ENCODE assay signal across 30 mouse cellular contexts in genomic region chr19:40220878-40221277, GRCm38 (mm10). TPM values are rescaled to one million over a fixed set of nuclear protein-coding genes. Genes with fewer than 3 reads are reported as not detected.
"Had no signal": no experiment of that assay in that cellular context is flagged by ENCODE, and none has a peak within 500 bp of the region (broad histone marks: within the 10 kb centered on the region; RNA-seq: fewer than 3 reads in every experiment).

No protein-coding gene starts in this region.

- H3K4me2 ChIP-seq: heart, embryonic 12.5 days; hindbrain, embryonic 13.5 days; hindbrain, embryonic 15.5 days; limb, embryonic 13.5 days; limb, embryonic 15.5 days; liver, embryonic 13.5 days; liver, embryonic 15.5 days had no signal

- DNase-seq: gastrocnemius, postnatal 14 days; gastrocnemius, postnatal 36 days; heart, adult 18-20 months; heart, postnatal 14 days; heart, postnatal 36 days; kidney, adult 11 months; kidney, adult 8-10 months; kidney, postnatal 10 days; kidney, postnatal 25 days; layer of hippocampus, adult 9-11 months; layer of hippocampus, postnatal 36 days; left cerebral cortex, postnatal 4 days; liver, embryonic 13.5 days had no signal

- ATAC-seq: hindbrain, postnatal 0 days; intestine, embryonic 16.5 days had no signal

- H3K36me3 ChIP-seq: hindbrain, embryonic 13.5 days; hindbrain, embryonic 15.5 days; limb, embryonic 13.5 days; limb, embryonic 15.5 days had no signal

- H3K4me1 ChIP-seq: heart, embryonic 10.5 days; heart, embryonic 12.5 days; hindbrain, embryonic 13.5 days; hindbrain, embryonic 15.5 days; limb, embryonic 13.5 days; limb, embryonic 15.5 days; liver, embryonic 15.5 days had no signal

- H3K27me3 ChIP-seq: heart, embryonic 12.5 days; hindbrain, embryonic 13.5 days; hindbrain, embryonic 15.5 days; limb, embryonic 13.5 days; limb, embryonic 15.5 days; liver, embryonic 13.5 days; liver, embryonic 15.5 days had no signal

- H3K27ac ChIP-seq: heart, embryonic 10.5 days; hindbrain, embryonic 13.5 days; hindbrain, embryonic 15.5 days; hindbrain, postnatal 0 days; limb, embryonic 13.5 days; limb, embryonic 15.5 days; liver, embryonic 13.5 days; liver, embryonic 15.5 days had no signal

- H3K9me3 ChIP-seq: heart, embryonic 10.5 days; heart, embryonic 12.5 days; hindbrain, embryonic 13.5 days; hindbrain, embryonic 15.5 days; limb, embryonic 13.5 days; limb, embryonic 15.5 days; liver, embryonic 13.5 days; liver, embryonic 15.5 days had no signal

- H3K9ac ChIP-seq: heart, embryonic 12.5 days; hindbrain, embryonic 13.5 days; hindbrain, embryonic 15.5 days; limb, embryonic 13.5 days; limb, embryonic 15.5 days; liver, embryonic 13.5 days; liver, embryonic 15.5 days had no signal

- H3K4me3 ChIP-seq: heart, embryonic 10.5 days; heart, embryonic 12.5 days; hindbrain, embryonic 13.5 days; hindbrain, embryonic 15.5 days; limb, embryonic 13.5 days; limb, embryonic 15.5 days; liver, embryonic 13.5 days; liver, embryonic 15.5 days had no signal

RNA-seq across cellular contexts. Expression of gene Cyp2c70, which starts 33.7 kb away (rescaled TPM):
- total RNA-seq: gastrocnemius, adult 18-20 months; gastrocnemius, postnatal 36 days; hematopoietic stem cell, adult 5-6 weeks; hindbrain, postnatal 0 days had no signal
- polyA plus RNA-seq: heart, embryonic 12.5 days; heart, embryonic 14.5 days; heart, embryonic 16.5 days; hindbrain, embryonic 11.5 days; hindbrain, embryonic 13.5 days; hindbrain, embryonic 15.5 days; hindbrain, postnatal 0 days; kidney, embryonic 14.5 days; large intestine, adult 2 months; limb, embryonic 11.5 days; limb, embryonic 13.5 days; limb, embryonic 15.5 days had no signal
